Mouse (Mus musculus) heart, postnatal 0 days (tissue): Measurements from ENCODE around the gene AU021092. TPM values are rescaled to one million over a fixed set of nuclear protein-coding genes. Genes with fewer than 3 reads are reported as not detected.

ENCODE experiments used
- ATAC-seq: fragments of 200-750 bp; cut with Nextera tagmentation; 2 replicates; pipeline ENCODE4 v1.8.0; 2017; ENCODE audit warnings: low read depth, moderate number of reproducible peaks, moderate library complexity; ENCODE audit not compliant: insufficient read depth
- DNase-seq: peaks from one replicate; pipeline ENCODE4 v3.0.0-alpha.2; 2016; ENCODE audit warnings: low spot score
- H3K27ac ChIP-seq: fragments of 300-500 bp; sonication (generic); 2 replicates; pipeline ENCODE4 v1.5.1; 2014; ENCODE audit warnings: low read depth, mild to moderate bottlenecking
- H3K27me3 ChIP-seq: fragments of 300-500 bp; sonication (generic); 2 replicates; pipeline ENCODE4 v1.6.1; 2014; ENCODE audit warnings: low read length, mixed read lengths; ENCODE audit not compliant: control insufficient read depth, insufficient read depth
- H3K36me3 ChIP-seq: fragments of 300-500 bp; sonication (generic); replicated peaks from 2 replicates; pipeline ENCODE4 v1.6.1; 2014; ENCODE audit warnings: low read length, mixed read lengths; ENCODE audit not compliant: control insufficient read depth, insufficient read depth
- H3K4me1 ChIP-seq: fragments of 300-500 bp; sonication (generic); 2 replicates; pipeline ENCODE4 v1.6.1; 2014; ENCODE audit warnings: antibody characterized with exemption; ENCODE audit not compliant: control insufficient read depth, insufficient read depth
- H3K4me2 ChIP-seq: fragments of 300-500 bp; sonication (generic); 2 replicates; pipeline ENCODE4 v1.6.1; 2014; ENCODE audit warnings: low read depth, mild to moderate bottlenecking, low read length, moderate library complexity
- H3K4me3 ChIP-seq: fragments of 300-500 bp; sonication (generic); 2 replicates; pipeline ENCODE4 v1.5.1; 2014; ENCODE audit warnings: low read depth, low read length
- H3K9ac ChIP-seq: fragments of 300-500 bp; sonication (generic); replicated peaks from 2 replicates; pipeline ENCODE4 v1.6.1; 2014; ENCODE audit warnings: low read depth, low read length, mixed read lengths
- H3K9me3 ChIP-seq: fragments of 300-500 bp; sonication (generic); replicated peaks from 2 replicates; pipeline ENCODE4 v1.6.1; 2016; ENCODE audit warnings: low read length; ENCODE audit not compliant: control insufficient read depth
- CTCF ChIP-seq: IDR thresholded peaks from 2 replicates; pipeline ENCODE4 v1.5.1; 2016; ENCODE audit warnings: antibody characterized with exemption, control low read depth, low read depth
- EP300 ChIP-seq: IDR thresholded peaks from 2 replicates; pipeline ENCODE4 v1.6.1; 2016; ENCODE audit warnings: antibody characterized with exemption, low read depth
- WGBS: fragments of 180-500 bp; shearing (Covaris S2); extraction: QIAGEN DNeasy Blood & Tissue Kit; methylation state at CpG from one replicate; pipeline ENCODE4 v1.1.7; 2014; 5-methylcytosine and 5-hydroxymethylcytosine counted together
- polyA plus RNA-seq: library from polyadenylated mRNA; unstranded; fragments of >200 nt; fragmentation: Nextera tagmentation; extraction: Ambion mirVana; gene quantifications from 2 replicates; pipeline ENCODE4 v1.2.1, GENCODE M21; 2015
- total RNA-seq: library from RNA; depleted of rRNA; stranded (reverse); fragments of >200 nt; gene quantifications from 2 replicates; pipeline ENCODE4 v1.2.3, GENCODE M21; 2014; ENCODE audit warnings: low replicate concordance

Gene AU021092
- total and polyA plus RNA-seq, 2 experiments from 2014 or later: 6.3 to 12.2 TPM

GRCm38 (mm10) chr16:5202681-5203080 is 19.4 kb downstream of the AU021092 start:
- WGBS: 11% methylated on average over 4 of the region's 4 CpGs
- DNase-seq: peak; percentile 50
- Histone ChIP-seq H3K9ac (no peak overlapping the region), H3K4me2 (peak overlapping the region; percentile 100), H3K4me3 (peak overlapping the region; percentile 82), H3K27ac (no peak overlapping the region), H3K27me3 (no peaks in the 10 kb centered on the region), H3K36me3 (peaks cover 35% of the 10 kb centered on the region; the same call in 1 of the 2 replicates), H3K4me1 (peaks cover 4% of the 10 kb centered on the region), H3K9me3 (no peaks in the 10 kb centered on the region)
- ATAC-seq: no peak
- TF ChIP-seq CTCF (peak; percentile 68), EP300 (no peak)

GRCm38 (mm10) chr16:5195080-5195479 is 27.0 kb downstream of the AU021092 start:
- Histone ChIP-seq H3K36me3 (peaks cover 28% of the 10 kb centered on the region), H3K9ac (no peak overlapping the region), H3K27me3 (no peaks in the 10 kb centered on the region), H3K4me3 (no peak overlapping the region), H3K4me1 (no peaks in the 10 kb centered on the region), H3K4me2 (no peak overlapping the region), H3K27ac (no peak overlapping the region), H3K9me3 (no peaks in the 10 kb centered on the region)
- DNase-seq (peak; percentile 24), ATAC-seq (peak; percentile 58)
- WGBS: 30% methylated on average over 6 of the region's 6 CpGs
- peak; percentile 72 for TF ChIP-seq CTCF
- no peak for TF ChIP-seq EP300

- Histone ChIP-seq H3K9me3 (no peaks in the 10 kb centered on the region), H3K9ac (no peak overlapping the region), H3K27me3 (no peaks in the 10 kb centered on the region), H3K36me3 (no peaks in the 10 kb centered on the region), H3K4me2 (no peak overlapping the region), H3K27ac (peak overlapping the region; percentile 16; the same call in 1 of the 2 replicates), H3K4me1 (0 out of 2 replicates have a peak, but pooled peaks cover 4% of the 10 kb centered on the region), H3K4me3 (no peak overlapping the region)
- TF ChIP-seq CTCF (no peak), EP300 (no peak)
- peak; percentile 53 for DNase-seq
- WGBS: 26% methylated on average over 7 of the region's 7 CpGs
- ATAC-seq: peak; percentile 76
These were observed 35.9 kb downstream of the AU021092 start for GRCm38 (mm10) chr16:5186234-5186633.

- no peak overlapping the region for H3K4me3 ChIP-seq
- no peaks in the 10 kb centered on the region for H3K36me3 ChIP-seq
- no peaks in the 10 kb centered on the region for H3K27me3 ChIP-seq
- TF ChIP-seq CTCF (no peak), EP300 (no peak)
- WGBS: 59% methylated on average over 7 of the region's 7 CpGs
- H3K27ac ChIP-seq: peak overlapping the region; percentile 16; the same call in 1 of the 2 replicates
- H3K4me2 ChIP-seq: no peak overlapping the region
- H3K9ac ChIP-seq: no peak overlapping the region
- 0 out of 2 replicates have a peak, but pooled peaks cover 4% of the 10 kb centered on the region for H3K4me1 ChIP-seq
- H3K9me3 ChIP-seq: no peaks in the 10 kb centered on the region
- no peak for ATAC-seq
- no peak for DNase-seq
These were observed 36.4 kb downstream of the AU021092 start for GRCm38 (mm10) chr16:5185691-5186090.

- no peaks in the 10 kb centered on the region for H3K36me3 ChIP-seq
- DNase-seq: no peak
- H3K9me3 ChIP-seq: no peaks in the 10 kb centered on the region
- 75% methylated on average over 5 of the region's 5 CpGs for WGBS
- H3K4me1 ChIP-seq: 0 out of 2 replicates have a peak, but pooled peaks cover 4% of the 10 kb centered on the region
- no peak overlapping the region for H3K27ac ChIP-seq
- H3K9ac ChIP-seq: no peak overlapping the region
- ATAC-seq: no peak
- TF ChIP-seq CTCF (no peak), EP300 (no peak)
- no peak overlapping the region for H3K4me3 ChIP-seq
- no peak overlapping the region for H3K4me2 ChIP-seq
- no peaks in the 10 kb centered on the region for H3K27me3 ChIP-seq
These were observed 37.1 kb downstream of the AU021092 start for GRCm38 (mm10) chr16:5184956-5185355.

GRCm38 (mm10) chr16:5184101-5184500 is 38.0 kb downstream of the AU021092 start:
- Histone ChIP-seq H3K4me3 (no peak overlapping the region), H3K9me3 (no peaks in the 10 kb centered on the region), H3K9ac (no peak overlapping the region), H3K4me1 (0 out of 2 replicates have a peak, but pooled peaks cover 4% of the 10 kb centered on the region), H3K36me3 (no peaks in the 10 kb centered on the region), H3K27ac (no peak overlapping the region), H3K27me3 (no peaks in the 10 kb centered on the region), H3K4me2 (no peak overlapping the region)
- DNase-seq (no peak), ATAC-seq (no peak)
- WGBS: 54% methylated on average over 8 of the region's 8 CpGs
- TF ChIP-seq EP300 (no peak), CTCF (no peak)
